Mouse (Mus musculus) megakaryocyte, embryonic 14.5 days (primary cell): ENCODE data around the gene Tmprss4.

Experiments used
- FLI1 ChIP-seq: IDR thresholded peaks from 2 replicates; pipeline ENCODE4 v1.6.1; 2012; ENCODE audit warnings: low read length, inconsistent platforms, mixed read lengths
- GATA1 ChIP-seq: IDR thresholded peaks from 3 replicates; pipeline ENCODE4 v1.6.1; 2012; ENCODE audit warnings: mixed read lengths, low read length, inconsistent platforms, borderline replicate concordance

GRCm38 (mm10) chr9:45215526-45216179 is 11.8 kb upstream of the Tmprss4 start:
- TF ChIP-seq GATA1 (no peak), FLI1 (no peak)
